Mouse (Mus musculus) c-Kit-negative CD71-positive TER-119-positive erythroid progenitor cells, embryonic 14.5 days (primary cell): ENCODE results near the gene Sipa1l1.

Source experiments
- DNase-seq: peaks from one replicate; pipeline ENCODE4 v3.0.0-alpha.2; 2013; ENCODE audit warnings: low read depth, low spot score

Sipa1l1 gene

DNA sequence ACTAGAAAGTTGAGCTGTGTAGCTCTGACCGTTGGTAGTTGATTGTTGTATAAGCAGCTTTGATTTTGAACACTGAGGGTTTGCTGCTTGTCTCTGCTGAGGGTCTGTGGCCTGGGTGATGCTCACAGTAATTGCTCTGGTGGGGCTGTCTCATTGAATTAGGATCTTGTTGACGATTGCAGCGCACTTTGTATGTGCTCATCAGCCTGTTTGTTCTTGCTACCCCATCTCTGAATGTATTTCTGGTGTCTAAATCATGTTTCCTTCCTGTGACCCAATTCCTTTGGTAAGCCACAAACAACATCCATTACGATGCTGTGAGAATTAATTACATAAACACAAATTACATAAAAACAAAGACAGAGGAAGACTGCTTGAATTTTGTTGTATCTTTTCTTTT is 39.5 kb downstream of the Sipa1l1 start:
- DNase-seq: no peak

DNA sequence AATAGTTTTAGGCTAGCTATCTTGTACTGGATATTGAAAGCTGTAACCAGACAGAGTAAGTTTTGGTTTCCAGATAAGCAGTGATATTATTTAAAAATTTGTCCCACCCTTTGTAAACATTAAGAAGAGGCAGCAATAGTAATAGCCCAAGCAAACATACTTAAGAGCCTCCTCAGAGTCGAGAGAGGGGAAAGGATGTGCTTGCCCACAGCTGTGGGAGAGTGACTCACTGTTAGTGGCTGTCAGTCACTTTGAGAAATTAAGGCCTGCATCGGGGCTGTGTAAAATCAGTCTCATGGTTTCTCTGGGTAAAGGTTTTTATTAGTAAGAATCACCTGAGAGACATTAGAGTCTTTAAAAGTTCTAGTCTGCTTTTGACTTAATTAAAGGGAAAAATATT is 40.6 kb downstream of the Sipa1l1 start:
- DNase-seq: no peak

DNA sequence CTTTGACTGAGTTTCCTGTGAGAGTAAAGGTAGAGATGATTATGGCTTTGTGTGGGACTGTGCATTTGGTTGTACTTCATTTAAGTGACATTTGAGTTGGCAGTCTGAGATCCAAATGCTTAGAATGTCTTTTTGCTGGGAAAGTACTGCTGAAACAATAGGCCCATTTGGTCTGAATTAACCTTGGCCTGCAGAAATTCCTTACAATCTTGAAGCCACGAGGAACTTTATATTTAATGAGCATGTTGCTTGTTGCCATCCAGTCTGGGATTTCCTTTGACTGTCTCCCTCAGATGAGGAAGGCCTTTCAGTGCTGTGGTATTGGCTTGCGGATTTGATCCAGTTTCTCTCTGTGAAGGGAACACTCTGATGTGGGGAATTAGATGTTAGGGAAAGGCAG is 43.9 kb downstream of the Sipa1l1 start:
- no peak for DNase-seq

DNA sequence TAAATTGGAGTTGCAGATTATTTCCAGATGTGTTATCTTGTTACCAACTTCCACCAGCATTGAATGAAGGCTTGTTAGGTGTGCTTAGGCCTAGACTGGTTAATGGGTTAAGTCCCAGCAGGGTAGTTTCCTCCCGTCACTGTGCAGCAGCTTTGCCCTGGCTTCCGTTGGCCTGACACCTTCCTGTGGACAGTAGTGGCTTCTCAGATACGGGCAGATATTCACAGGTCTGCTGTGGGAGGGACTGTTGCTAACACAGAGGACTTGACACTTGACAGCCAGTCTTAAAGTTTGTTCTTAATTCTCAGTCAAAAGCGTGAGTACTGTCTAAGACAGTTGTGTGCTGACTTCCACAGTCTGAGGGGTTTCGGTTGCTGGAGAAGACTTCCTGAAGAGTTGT is 45.8 kb downstream of the Sipa1l1 start:
- DNase-seq: no peak

DNA sequence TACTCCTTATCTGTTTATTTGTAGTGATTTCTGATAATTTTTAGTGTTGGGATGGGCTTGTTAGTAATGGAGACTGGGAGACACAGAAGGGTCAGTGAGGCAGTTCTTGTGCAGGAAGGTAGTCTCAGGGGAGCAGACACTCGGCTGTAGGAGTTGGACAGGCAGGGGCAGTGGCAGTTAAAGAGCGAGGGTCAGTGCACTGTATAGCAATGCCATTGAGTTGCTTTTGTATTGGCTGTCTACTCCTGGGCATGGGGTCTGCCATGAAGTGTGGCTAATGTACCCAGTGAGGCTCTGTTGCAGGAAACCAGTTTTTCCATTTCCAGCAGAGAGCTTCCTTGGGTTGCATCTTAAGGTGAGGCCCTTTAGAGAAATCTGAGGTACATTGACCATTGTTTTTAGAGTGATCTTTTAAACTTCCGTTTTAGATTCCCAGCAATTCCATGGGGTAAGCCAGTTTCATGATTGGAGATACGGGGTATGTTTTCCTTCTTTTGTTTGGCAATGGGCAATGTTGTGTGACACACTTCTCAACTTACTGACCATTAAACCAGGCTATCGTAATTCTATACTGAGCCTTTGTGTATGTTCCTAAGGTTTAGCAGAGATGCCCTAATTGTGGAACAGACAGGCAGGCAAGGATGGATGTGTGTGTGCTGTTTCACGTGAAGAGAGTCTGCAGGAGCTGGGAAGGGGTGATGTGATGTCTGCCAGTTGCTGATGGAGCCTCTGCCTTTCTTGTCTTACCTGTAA is 47.9 kb downstream of the Sipa1l1 start:
- no peak for DNase-seq

DNA sequence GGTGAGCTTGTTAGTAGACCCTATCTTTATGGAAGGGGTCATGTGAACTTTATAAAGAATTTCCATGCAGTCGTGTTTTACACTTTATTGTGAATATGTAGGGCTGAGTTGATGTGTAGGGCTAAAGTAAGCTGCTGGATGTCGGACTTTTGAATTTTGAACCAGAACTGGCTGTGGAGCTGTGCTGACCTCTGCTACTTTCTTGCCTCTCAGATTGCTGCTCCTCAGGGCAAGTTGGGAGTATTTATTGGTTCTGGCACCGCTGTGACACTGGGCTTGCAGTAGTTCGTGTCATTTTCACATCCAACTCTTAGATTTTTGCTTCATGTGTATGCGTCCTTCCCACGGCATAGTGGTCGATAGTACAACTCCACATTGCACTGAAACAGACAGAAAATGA is 49.1 kb downstream of the Sipa1l1 start:
- DNase-seq: no peak

DNA sequence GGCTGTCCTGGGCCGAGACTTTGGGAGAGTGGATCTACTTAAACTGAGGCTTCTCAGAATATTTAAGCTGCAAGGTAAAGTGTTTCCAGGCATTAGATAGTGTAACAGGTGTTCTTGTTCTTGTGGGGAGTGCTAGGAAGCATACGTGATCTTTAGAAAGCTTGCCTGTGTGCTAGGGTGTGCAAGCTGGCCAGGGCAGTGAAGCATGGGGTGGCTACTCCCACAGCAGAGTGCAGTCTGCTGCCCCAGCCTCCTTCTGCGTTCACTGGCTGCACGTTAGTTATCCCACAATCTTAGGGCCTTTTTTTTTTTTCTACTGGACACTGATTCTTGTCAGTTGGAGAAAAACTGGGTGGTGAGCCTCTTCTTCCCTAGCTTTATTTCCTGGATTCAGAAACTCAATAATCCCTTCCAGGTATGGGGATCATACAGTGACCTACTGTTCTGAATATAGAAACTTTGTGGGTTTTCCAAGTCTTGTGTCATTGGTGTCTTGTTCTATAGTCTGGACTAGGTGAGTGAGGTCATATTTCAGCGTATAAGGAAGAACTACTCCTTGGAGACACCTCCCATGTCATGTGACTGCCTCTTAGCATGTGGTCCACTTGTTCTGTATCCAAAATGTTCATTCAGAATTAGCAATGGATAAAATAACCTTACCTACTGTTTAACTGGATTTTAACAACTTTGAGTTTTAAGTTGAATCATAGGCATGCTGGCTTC is 51.4 kb downstream of the Sipa1l1 start:
- DNase-seq: no peak

DNA sequence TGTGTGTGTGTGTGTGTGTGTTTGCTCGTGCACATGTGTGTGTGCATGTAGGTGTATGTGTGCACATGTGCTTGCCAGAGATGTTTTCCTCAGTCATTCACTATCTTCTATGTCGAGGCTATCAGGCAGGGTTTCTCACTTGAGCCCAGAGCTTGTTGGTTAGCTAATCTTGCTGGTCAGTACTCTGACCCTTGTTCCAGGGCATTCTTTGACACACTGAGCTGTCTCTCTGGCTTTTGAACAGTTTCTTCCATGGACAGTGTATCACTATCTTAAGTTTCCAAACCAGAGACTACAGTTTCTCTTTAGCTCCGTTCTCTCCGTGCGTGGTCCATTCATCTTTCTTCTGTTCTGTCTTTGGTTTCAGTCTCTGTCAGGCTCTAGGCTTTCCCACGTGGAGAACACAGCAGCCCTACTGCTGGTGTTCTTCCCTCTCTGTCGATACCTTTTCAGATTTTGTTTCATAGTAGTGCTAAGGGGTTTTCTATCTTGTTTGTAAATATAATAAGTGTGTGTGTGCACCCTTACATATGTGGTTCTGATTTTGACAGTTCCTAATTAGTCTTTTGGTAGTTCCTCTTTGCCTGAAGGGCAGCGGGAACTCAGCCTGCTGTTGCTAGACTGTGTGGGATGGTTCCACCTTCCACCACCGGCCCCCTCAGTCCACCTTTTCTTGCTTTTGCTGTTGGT is 54.2 kb downstream of the Sipa1l1 start:
- DNase-seq: no peak

DNA sequence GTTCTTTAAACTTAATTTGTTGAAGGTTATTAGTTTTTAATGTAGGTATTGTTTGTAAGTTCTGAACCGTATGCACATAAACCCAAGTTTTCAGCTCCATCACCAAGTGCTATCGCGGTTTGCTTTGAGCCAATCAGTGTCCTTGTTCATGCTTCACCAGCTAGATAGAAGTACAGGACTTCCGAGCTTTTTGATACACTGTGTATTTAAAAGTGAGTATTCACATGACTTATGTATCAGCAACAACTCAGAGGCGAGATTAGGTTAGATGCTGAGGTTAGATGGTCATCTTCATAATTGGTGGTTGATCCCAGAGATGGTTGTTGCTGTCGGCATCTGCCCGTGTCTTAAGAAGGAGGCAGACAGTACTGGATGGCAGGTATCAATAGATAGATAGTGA is 55.7 kb downstream of the Sipa1l1 start:
- no peak for DNase-seq

DNA sequence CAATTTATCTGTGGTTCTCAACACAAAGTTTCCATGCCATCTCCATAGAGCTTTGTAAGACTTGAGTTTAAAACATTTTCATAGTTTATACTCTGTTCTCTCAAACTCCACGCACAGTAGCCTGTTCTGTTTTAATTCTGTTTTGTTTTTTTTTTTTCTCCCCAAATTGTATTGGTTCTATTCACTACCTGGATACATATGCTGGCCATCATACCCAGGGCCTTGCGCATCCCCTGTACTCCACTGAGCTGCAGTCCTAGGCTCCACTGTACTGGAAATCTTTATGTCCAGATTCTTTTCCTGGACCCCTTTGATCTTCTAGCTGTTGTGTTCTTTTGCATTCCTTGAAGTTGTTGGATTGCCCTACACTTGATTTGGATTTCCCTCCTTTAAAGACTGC is 56.2 kb downstream of the Sipa1l1 start:
- no peak for DNase-seq

DNA sequence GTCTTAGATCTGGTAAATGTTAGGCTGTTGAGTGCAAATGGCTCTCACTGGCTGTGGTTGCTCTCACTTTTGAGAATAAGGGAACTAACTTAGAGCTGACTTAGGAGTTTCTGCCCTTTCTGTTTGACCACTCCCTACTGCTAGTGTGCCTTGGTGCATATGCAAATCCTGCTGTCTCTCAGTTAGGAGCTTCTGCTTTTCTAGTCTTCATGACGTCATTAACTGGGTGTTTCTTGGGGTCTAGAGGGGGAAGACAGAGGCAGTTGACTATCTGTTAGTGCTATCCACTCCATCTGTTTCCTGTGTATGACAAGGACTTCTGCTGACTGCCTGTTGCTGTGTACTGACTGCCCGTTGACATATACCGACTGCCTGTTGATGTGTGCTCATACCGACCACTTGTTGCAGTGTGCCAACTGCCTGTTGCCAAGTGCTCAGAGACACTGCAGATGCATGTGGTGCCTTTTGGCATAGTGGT is 56.7 kb downstream of the Sipa1l1 start:
- DNase-seq: no peak

DNA sequence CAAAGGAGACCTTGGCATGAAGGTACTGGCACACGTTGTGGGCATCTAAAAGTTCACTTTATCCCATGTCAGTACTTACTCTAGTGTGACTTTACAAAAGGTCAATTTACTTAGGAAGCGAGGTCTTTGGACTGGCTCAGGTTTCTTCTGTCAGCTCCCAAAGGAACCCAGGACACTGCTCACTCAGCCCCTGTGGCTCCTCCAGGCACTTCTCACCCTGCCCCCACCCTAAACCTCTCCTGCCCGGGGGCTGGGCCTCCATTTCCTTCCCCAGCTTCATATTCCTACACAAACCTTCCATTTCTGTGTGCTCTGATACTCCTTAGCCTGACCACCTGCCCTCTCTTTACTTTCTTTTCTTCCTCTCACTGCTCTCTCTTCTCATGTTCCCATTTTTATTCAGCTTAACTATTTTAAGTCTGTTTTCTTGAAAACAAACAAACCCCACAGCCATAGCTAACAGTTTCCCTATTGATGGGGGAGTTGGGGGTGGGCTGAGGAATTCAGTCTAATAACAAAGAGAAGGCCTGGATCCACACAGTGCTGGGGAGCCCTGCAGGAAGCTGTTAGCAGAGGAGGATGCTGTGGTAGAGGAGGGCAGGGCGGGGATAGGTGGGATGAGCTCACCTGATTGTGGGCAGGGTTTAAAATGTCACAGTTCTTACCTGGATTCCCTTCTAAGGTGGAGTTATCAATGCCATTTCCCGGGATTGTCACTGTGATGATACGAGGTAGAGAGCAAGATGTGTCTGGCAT is 57.4 kb downstream of the Sipa1l1 start:
- DNase-seq: no peak

DNA sequence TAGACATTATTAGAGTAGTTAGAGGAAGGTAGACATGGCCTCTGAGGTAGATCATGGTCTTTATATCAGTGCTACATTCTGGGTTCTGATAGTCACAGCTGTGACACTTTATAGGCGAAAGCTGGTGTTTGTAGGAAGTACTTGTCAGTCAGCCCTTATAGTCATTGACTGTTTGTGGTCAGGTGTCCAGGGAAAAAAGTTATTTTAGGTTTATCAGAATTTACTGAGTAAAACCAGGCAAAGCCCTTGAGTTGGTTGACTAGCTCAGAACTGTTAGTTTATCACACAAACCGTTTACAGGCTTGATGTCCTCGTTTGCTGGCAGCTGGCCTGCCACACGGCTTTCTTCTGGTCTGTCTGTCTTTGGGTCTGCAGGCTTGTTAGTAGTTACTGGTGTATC is 61.0 kb downstream of the Sipa1l1 start:
- no peak for DNase-seq

DNA sequence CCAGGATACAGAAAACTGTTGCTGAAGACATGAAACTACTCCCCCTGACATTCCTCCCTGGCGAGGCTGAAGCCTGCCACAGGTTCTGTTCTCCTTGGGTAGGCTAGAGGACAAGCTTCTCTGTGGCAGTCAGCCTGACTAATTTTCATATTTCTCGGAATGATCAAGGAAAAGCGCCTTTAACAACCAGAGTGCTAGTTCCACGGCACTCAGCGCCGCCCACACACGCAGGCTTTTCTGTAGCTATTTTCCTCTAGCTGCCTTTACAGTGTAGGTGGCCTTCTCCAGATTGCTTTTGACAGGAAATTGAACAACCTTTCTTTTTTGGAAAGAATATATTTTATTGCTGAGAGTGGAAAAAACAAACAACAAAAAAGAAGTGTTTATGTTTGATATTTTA is 62.1 kb downstream of the Sipa1l1 start:
- no peak for DNase-seq

DNA sequence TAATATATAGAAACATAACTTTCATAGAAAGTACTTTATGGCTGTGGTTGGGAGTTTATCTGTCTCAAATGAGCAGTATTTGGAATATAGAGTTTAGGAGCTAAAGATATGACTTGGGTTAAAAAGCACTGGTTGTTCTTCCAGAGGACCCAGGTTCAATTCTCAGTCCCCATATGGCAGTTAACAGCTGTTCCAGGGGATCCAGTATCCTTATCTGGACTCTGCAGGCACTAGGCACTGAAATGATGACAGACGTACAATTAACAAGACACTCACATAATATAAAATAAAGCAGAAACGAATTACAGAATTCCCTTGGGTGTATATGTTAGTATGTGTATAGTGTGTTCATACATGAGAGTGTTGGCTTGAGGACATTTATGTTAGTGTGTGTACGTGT is 64.1 kb downstream of the Sipa1l1 start:
- DNase-seq: no peak

DNA sequence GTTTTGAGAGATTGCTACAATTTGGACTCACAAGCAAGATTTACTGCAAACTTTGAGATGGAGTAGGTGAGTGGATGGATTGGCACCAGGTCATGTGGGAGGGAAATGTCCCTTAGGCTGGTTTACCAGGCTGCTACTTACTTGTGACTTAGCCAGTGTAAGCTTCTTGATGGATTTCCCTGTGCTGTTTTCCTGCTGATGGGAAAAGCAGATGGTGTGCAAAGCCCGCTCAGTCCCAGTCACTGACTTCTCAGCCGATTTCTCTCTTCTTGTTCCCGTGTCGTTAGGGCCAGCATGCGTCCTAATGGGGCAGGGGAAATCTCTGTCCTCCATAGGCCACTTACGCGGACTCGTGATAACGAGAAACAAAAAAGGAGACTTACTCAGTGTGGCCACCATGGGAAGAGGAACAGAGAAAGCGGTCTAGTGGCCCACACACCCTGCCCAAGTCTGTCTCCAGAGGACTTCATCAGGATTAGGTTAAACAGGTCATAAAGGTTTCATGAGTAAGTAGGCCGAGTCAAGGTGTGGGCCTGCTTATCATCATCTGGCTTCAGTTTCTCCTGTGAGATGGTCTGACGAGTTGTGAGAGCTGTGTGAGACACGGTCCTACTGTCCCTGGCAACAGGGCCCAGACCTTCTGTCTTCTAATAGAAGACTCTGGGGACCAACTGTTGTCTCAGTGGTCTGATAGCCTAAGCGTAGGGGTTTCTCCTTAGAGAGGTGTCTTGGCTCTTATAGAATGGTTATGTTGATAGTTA is 65.5 kb downstream of the Sipa1l1 start:
- no peak for DNase-seq

DNA sequence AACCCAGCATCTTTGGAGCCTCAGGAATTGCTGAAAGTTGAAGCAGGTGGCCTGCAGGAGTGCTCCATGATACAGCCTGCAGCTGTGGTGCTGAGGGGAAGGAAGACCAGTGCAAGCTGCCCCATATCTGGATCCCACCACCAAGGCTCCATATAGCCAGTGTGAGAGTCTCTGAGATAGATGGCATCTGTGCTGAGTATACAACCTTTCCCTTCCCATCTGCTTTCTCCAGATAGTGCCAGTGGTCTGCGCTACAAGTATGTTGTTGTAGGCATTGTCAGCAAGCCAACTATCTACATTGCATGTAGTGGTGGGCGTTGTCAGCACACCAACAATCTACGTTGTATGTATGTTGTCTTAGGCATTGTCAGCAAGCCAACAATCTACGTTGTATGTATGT is 68.0 kb downstream of the Sipa1l1 start:
- no peak for DNase-seq

DNA sequence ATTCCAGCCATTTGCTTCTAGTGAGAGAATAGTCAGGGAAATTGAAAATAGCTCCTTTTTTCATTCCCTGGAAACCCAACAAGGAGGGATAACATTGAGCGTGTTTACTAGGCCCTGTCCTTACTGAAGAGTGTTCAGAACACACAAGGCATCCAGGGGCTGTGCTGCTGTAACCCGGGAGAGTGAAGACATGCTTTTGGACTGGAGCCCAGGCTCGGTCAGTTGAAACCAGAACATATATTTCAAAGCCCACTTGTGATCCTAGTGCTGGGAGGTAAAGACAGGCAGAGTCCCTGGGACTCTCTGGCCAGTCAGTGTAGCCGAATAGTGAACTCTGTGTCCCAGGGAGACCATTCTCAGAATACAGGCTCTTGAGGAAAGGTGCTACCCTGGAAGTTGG is 68.8 kb downstream of the Sipa1l1 start:
- no peak for DNase-seq

DNA sequence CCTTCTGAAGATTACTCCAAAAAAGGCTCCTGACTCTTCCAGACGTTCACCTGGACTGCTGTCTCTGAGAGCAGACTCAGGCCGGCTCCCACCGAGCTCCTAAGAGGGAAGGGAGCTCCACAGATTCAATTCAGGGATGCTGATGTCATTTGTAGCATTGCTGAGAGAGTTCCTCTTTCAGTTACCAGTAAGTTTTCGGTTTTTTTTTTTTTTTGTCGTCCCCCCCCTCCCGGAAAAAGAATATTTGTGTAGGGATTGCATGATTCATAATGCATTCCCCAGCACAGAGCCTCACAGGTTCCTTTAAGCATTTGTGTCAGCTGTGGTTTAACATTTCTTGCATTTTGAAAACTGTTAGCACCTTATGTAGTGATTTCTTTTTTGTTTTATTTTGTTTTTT is 71.6 kb downstream of the Sipa1l1 start:
- DNase-seq: no peak

DNA sequence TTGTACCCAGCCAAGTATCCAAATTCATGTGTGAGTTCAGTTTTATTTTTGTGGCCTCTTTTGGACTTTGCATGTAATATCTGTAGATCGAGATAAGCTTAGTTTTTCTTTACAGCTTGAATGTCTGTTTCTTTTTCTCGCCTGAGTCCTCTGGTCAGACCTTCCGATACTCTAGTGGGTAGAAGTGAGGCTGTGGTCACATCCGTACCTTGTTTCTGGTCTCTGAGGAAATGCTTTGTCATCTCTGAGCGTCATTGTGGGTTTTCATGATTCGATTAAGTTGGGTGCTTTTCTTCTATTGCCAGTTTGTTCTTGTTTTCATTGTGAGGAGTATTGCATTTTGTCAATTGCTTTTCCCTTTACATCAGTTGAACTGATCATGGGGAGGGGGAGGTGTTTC is 76.1 kb downstream of the Sipa1l1 start:
- DNase-seq: no peak

DNA sequence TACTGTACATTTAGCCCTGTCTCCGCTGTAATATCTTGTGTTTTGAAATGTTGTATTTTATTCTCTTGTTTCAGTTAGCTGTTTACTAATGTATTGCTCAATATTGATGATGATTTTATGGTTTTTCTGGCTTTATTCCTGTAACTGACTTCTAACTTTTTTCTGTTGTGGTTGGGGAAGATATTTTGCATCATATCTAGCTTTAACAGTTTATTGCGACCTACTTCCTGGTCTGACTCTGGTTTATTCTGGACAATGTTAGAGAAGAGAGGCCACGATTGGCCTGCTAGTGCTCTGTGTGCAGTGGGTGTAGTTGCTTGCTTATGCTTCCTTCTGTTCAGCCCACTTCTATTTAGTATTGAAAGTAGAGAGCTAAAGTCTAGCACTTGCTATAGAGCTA is 77.3 kb downstream of the Sipa1l1 start:
- no peak for DNase-seq
